ENCODE assay signal across 15 mouse cellular contexts in the genomic region with DNA sequence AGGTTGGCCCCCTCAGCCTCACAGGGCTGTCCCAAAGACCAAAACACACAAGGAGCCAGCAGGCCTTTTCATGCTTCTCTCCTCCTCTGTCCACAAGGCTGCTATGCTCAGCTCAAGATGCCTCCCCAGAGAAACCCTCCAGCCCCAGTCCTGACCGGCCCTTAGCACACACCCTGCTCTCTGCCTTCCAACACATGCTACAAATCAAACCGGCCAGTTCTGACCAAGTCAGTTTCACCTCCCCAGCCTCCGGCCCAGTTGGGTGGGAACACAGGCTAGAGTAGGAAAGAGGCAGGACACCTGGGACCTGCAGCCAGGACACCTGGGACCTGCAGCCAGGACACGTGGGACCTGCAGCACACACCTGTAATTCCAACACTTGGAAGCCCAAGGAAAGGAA. TPM values are rescaled to one million over a fixed set of nuclear protein-coding genes. Genes with fewer than 3 reads are reported as not detected.
"Had no signal": no experiment of that assay in that cellular context is flagged by ENCODE, and none has a peak within 500 bp of the region (broad histone marks: within the 10 kb centered on the region; RNA-seq: fewer than 3 reads in every experiment).

No protein-coding gene starts in this region.

- H3K27me3 ChIP-seq: limb, embryonic 13.5 days; midbrain, embryonic 13.5 days; neural tube, embryonic 15.5 days had no signal

- H3K9me3 ChIP-seq: limb, embryonic 13.5 days; midbrain, embryonic 13.5 days; neural tube, embryonic 15.5 days had no signal

- H3K4me3 ChIP-seq: limb, embryonic 13.5 days; midbrain, embryonic 13.5 days; myocyte; neural tube, embryonic 15.5 days had no signal

- H3K4me2 ChIP-seq: limb, embryonic 13.5 days; midbrain, embryonic 13.5 days; neural tube, embryonic 15.5 days had no signal

- H3K27ac ChIP-seq: limb, embryonic 13.5 days; midbrain, embryonic 13.5 days; neural tube, embryonic 15.5 days had no signal

- DNase-seq: kidney, adult 2 months; kidney, postnatal 14 days; left cerebral cortex, postnatal 4 days; lung, adult 18-20 months; right cerebral cortex, adult 18-20 months; right cerebral cortex, postnatal 25 days; thymus, postnatal 36 days had no signal

- ATAC-seq: midbrain, embryonic 13.5 days had no signal

- H3K9ac ChIP-seq: limb, embryonic 13.5 days; midbrain, embryonic 13.5 days; neural tube, embryonic 15.5 days had no signal

RNA-seq across cellular contexts. Expression of a gene that starts 8.7 kb away (rescaled TPM):
- total RNA-seq: liver, adult 2 months; megakaryocyte-erythroid progenitor cell, adult 5-6 weeks had no signal
- polyA plus RNA-seq: liver, adult 2 months; small intestine, adult 2 months had no signal

RNA-seq across cellular contexts. Expression of a gene that starts 17.8 kb away (rescaled TPM):
- total RNA-seq: liver, adult 2 months; megakaryocyte-erythroid progenitor cell, adult 5-6 weeks had no signal
- polyA plus RNA-seq: large intestine, adult 2 months; small intestine, adult 2 months had no signal
